Mouse (Mus musculus) embryonic facial prominence, embryonic 13.5 days (tissue): Measurements from ENCODE around the gene Nfkbib. TPM values are rescaled to one million over a fixed set of nuclear protein-coding genes. Genes with fewer than 3 reads are reported as not detected.
A peak's percentile ranks its signal among the peaks of the same experiment; 100 is the strongest.

ENCODE experiments used
- ATAC-seq: fragments of 200-750 bp; cut with Nextera tagmentation; 2 replicates; pipeline ENCODE4 v1.8.0; 2017; ENCODE audit warnings: low read depth; ENCODE audit not compliant: insufficient number of reproducible peaks, insufficient read depth, low FRiP score, low TSS enrichment
- H3K27ac ChIP-seq: fragments of 300-500 bp; sonication (generic); 2 replicates; pipeline ENCODE4 v1.5.1; 2015; ENCODE audit warnings: moderate library complexity, mild to moderate bottlenecking, inconsistent platforms
- H3K27me3 ChIP-seq: fragments of 300-500 bp; sonication (generic); 2 replicates; pipeline ENCODE4 v1.6.1; 2015; ENCODE audit warnings: mild to moderate bottlenecking, inconsistent platforms
- H3K36me3 ChIP-seq: fragments of 300-500 bp; sonication (generic); 2 replicates; pipeline ENCODE4 v1.6.1; 2015; ENCODE audit warnings: mild to moderate bottlenecking, inconsistent platforms
- H3K4me1 ChIP-seq: fragments of 300-500 bp; sonication (generic); 2 replicates; pipeline ENCODE4 v1.6.1; 2015; ENCODE audit warnings: inconsistent platforms
- H3K4me2 ChIP-seq: fragments of 300-500 bp; sonication (generic); 2 replicates; pipeline ENCODE4 v1.6.1; 2015; ENCODE audit warnings: moderate library complexity, mild to moderate bottlenecking, inconsistent platforms
- H3K4me3 ChIP-seq: fragments of 300-500 bp; sonication (generic); 2 replicates; pipeline ENCODE4 v1.5.1; 2015; ENCODE audit warnings: mild to moderate bottlenecking, inconsistent platforms
- H3K9ac ChIP-seq: fragments of 300-500 bp; sonication (generic); 2 replicates; pipeline ENCODE4 v1.6.1; 2015; ENCODE audit warnings: mild to moderate bottlenecking, inconsistent platforms
- H3K9me3 ChIP-seq: fragments of 300-500 bp; sonication (generic); 2 replicates; pipeline ENCODE4 v1.6.1; 2016; ENCODE audit warnings: inconsistent platforms
- WGBS: fragments of 180-500 bp; shearing (Covaris S2); methylation state at CpG from one replicate; pipeline ENCODE4 v1.1.7; 2015; ENCODE audit warnings: mixed read lengths; 5-methylcytosine and 5-hydroxymethylcytosine counted together
- polyA plus RNA-seq: library from polyadenylated mRNA; unstranded; fragments of >200 nt; fragmentation: Nextera tagmentation; extraction: Ambion mirVana; gene quantifications from 2 replicates; pipeline ENCODE4 v1.2.1, GENCODE M21; 2015

Nfkbib gene
- polyA plus RNA-seq, 1 experiment from 2014 or later, result 40.5 TPM

GRCm38 (mm10) chr7:28714667-28715066 is 52.6 kb downstream of the Nfkbib start:
- Histone ChIP-seq H3K4me3 (no peak overlapping the region), H3K9me3 (no peaks in the 10 kb centered on the region), H3K4me1 (peaks cover 23% of the 10 kb centered on the region), H3K9ac (no peak overlapping the region), H3K27me3 (no peaks in the 10 kb centered on the region), H3K4me2 (no peak overlapping the region), H3K36me3 (no peaks in the 10 kb centered on the region), H3K27ac (0 out of 2 replicates have a peak overlapping the region, but pooled peaks have one; percentile 28)
- WGBS, result 73% methylated on average over 5 of the region's 5 CpGs
- no peak for ATAC-seq

- no peaks in the 10 kb centered on the region for H3K27me3 ChIP-seq
- no peaks in the 10 kb centered on the region for H3K36me3 ChIP-seq
- H3K4me2 ChIP-seq, result no peak overlapping the region
- peaks cover 10% of the 10 kb centered on the region for H3K4me1 ChIP-seq
- no peak overlapping the region for H3K27ac ChIP-seq
- no peak overlapping the region for H3K9ac ChIP-seq
- ATAC-seq, result no peak
- no peak overlapping the region for H3K4me3 ChIP-seq
- WGBS, result 61% methylated on average over 3 of the region's 3 CpGs
- no peaks in the 10 kb centered on the region for H3K9me3 ChIP-seq
These were observed 56.4 kb downstream of the Nfkbib start for GRCm38 (mm10) chr7:28710962-28711361.

- Histone ChIP-seq H3K36me3 (no peaks in the 10 kb centered on the region), H3K4me1 (peaks cover 3% of the 10 kb centered on the region), H3K4me2 (no peak overlapping the region), H3K27ac (no peak overlapping the region), H3K27me3 (no peaks in the 10 kb centered on the region), H3K9ac (no peak overlapping the region), H3K4me3 (no peak overlapping the region), H3K9me3 (no peaks in the 10 kb centered on the region)
- no peak for ATAC-seq
These were observed 57.9 kb downstream of the Nfkbib start for GRCm38 (mm10) chr7:28709454-28709853.

Other genes starting within 250 kb of the Nfkbib start
- not detected in 2 replicates for gene Ifnl3, start 244.7 kb downstream of the Nfkbib start, polyA plus RNA-seq
- not detected in 2 replicates for gene Sycn, start 226.6 kb downstream of the Nfkbib start, polyA plus RNA-seq
- 0.18 TPM in 1 of 2 replicates, not detected in the other for gene Nccrp1, start 220.3 kb downstream of the Nfkbib start, polyA plus RNA-seq
- 32.8 and 33.3 TPM in 2 replicates for gene Samd4b, start 169.4 kb downstream of the Nfkbib start, polyA plus RNA-seq
- gene Pak4, start 169.3 kb downstream of the Nfkbib start, polyA plus RNA-seq, result 35.8 and 36.0 TPM in 2 replicates
- gene Acp7, start 136.2 kb downstream of the Nfkbib start, polyA plus RNA-seq, result 0.23 TPM in 1 of 2 replicates, not detected in the other
- 7.7 and 8.3 TPM in 2 replicates for gene Fbxo27, start 74.7 kb downstream of the Nfkbib start, polyA plus RNA-seq
- gene Fbxo17, start 50.7 kb downstream of the Nfkbib start, polyA plus RNA-seq, result 18.1 and 21.6 TPM in 2 replicates
- 127 and 132 TPM in 2 replicates for gene Mrps12, start 25.7 kb downstream of the Nfkbib start, polyA plus RNA-seq
- 27.3 and 30.8 TPM in 2 replicates for gene Sars2, start 25.5 kb downstream of the Nfkbib start, polyA plus RNA-seq
- 0.89 and 2.1 TPM in 2 replicates for gene Ccer2, start 11.3 kb downstream of the Nfkbib start, polyA plus RNA-seq
- gene Sirt2, start 777 bp downstream of the Nfkbib start, polyA plus RNA-seq, result 73.2 and 76.6 TPM in 2 replicates
- 2.6 and 4.1 TPM in 2 replicates for gene Rinl, start 21.5 kb upstream of the Nfkbib start, polyA plus RNA-seq
- 301 and 303 TPM in 2 replicates for gene Hnrnpl, start 41.0 kb upstream of the Nfkbib start, polyA plus RNA-seq
- gene Ech1, start 57.7 kb upstream of the Nfkbib start, polyA plus RNA-seq, result 153 TPM in 2 replicates
- gene Lgals4, start 66.3 kb upstream of the Nfkbib start, polyA plus RNA-seq, result 8.7 and 15.3 TPM in 2 replicates
- gene Lgals7, start 96.3 kb upstream of the Nfkbib start, polyA plus RNA-seq, result 25.5 and 29.4 TPM in 2 replicates
- gene Capn12, start 113.9 kb upstream of the Nfkbib start, polyA plus RNA-seq, result 0.69 and 1.2 TPM in 2 replicates
- 232 and 258 TPM in 2 replicates for gene Actn4, start 194.8 kb upstream of the Nfkbib start, polyA plus RNA-seq
- gene Eif3k, start 214.4 kb upstream of the Nfkbib start, polyA plus RNA-seq, result 453 and 455 TPM in 2 replicates
- gene Map4k1, start 214.5 kb upstream of the Nfkbib start, polyA plus RNA-seq, result 7.7 and 9.9 TPM in 2 replicates